Mouse (Mus musculus) neural tube, embryonic 15.5 days (tissue): Measurements from ENCODE around the gene Sntb2. TPM values are rescaled to one million over a fixed set of nuclear protein-coding genes. Genes with fewer than 3 reads are reported as not detected.
"Not testable (repeated sequence)": the region's sequence is repeated elsewhere in the genome, so short reads cannot be mapped to it uniquely, and the experiment has no call there.

Experiments
- ATAC-seq: fragments of 200-750 bp; cut with Nextera tagmentation; 2 replicates; pipeline ENCODE4 v1.8.0; 2017; ENCODE audit warnings: mild to moderate bottlenecking, moderate TSS enrichment, moderate library complexity; ENCODE audit not compliant: low FRiP score
- H3K27ac ChIP-seq: fragments of 300-500 bp; sonication (generic); replicated peaks from 2 replicates; pipeline ENCODE4 v1.5.1; 2015; ENCODE audit warnings: mild to moderate bottlenecking, inconsistent platforms
- H3K27me3 ChIP-seq: fragments of 300-500 bp; sonication (generic); replicated peaks from 2 replicates; pipeline ENCODE4 v1.6.1; 2015; ENCODE audit warnings: inconsistent platforms
- H3K36me3 ChIP-seq: fragments of 300-500 bp; sonication (generic); 2 replicates; pipeline ENCODE4 v1.6.1; 2015; ENCODE audit warnings: inconsistent platforms
- H3K4me1 ChIP-seq: fragments of 300-500 bp; sonication (generic); 2 replicates; pipeline ENCODE4 v1.6.1; 2015; ENCODE audit warnings: inconsistent platforms
- H3K4me2 ChIP-seq: fragments of 300-500 bp; sonication (generic); 2 replicates; pipeline ENCODE4 v1.6.1; 2015; ENCODE audit warnings: inconsistent platforms, mild to moderate bottlenecking, moderate library complexity
- H3K4me3 ChIP-seq: fragments of 300-500 bp; sonication (generic); replicated peaks from 2 replicates; pipeline ENCODE4 v1.5.1; 2015; ENCODE audit warnings: mild to moderate bottlenecking, inconsistent platforms
- H3K9ac ChIP-seq: fragments of 300-500 bp; sonication (generic); replicated peaks from 2 replicates; pipeline ENCODE4 v1.6.1; 2015; ENCODE audit warnings: mild to moderate bottlenecking, inconsistent platforms
- H3K9me3 ChIP-seq: fragments of 300-500 bp; sonication (generic); replicated peaks from 2 replicates; pipeline ENCODE4 v1.6.1; 2016; ENCODE audit warnings: inconsistent platforms
- WGBS: fragments of 180-500 bp; shearing (Covaris S2); methylation state at CpG from one replicate; pipeline ENCODE4 v1.1.7; 2015; ENCODE audit warnings: mixed read lengths; 5-methylcytosine and 5-hydroxymethylcytosine counted together
- polyA plus RNA-seq: library from polyadenylated mRNA; unstranded; fragments of >200 nt; fragmentation: Nextera tagmentation; extraction: Ambion mirVana; gene quantifications from 2 replicates; pipeline ENCODE4 v1.2.1, GENCODE M21; 2015

Gene Sntb2
- polyA plus RNA-seq, 1 experiment from 2014 or later, result 6.6 TPM

DNA sequence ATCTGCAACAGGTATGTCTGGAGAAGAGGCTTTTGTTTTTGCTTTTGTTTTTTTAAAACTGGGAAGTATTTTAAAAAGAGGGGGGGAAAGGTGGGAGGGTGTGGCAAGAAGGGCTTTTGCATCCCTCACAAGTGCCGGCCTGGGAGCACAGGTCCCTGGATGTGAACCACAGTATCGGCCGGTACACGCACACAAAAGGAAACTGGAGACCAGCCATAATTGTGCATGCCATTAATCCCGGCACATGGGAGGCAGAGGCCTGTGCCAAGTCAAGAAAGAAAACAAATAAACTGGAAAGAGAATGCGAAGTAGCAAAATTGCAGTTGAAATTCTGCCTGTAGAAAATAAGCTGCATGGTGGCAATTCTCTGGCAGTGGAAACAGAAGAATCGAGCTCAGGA is 27.3 kb upstream of the Sntb2 start:
- peaks cover 74% of the 10 kb centered on the region for H3K36me3 ChIP-seq
- no peak for ATAC-seq
- no peak overlapping the region for H3K4me3 ChIP-seq
- 86% methylated on average over 7 of the region's 7 CpGs for WGBS
- H3K9ac ChIP-seq, result no peak overlapping the region
- H3K9me3 ChIP-seq, result no peaks in the 10 kb centered on the region
- H3K27me3 ChIP-seq, result no peaks in the 10 kb centered on the region
- H3K4me2 ChIP-seq, result no peak overlapping the region
- H3K4me1 ChIP-seq, result no peaks in the 10 kb centered on the region
- H3K27ac ChIP-seq, result no peak overlapping the region

DNA sequence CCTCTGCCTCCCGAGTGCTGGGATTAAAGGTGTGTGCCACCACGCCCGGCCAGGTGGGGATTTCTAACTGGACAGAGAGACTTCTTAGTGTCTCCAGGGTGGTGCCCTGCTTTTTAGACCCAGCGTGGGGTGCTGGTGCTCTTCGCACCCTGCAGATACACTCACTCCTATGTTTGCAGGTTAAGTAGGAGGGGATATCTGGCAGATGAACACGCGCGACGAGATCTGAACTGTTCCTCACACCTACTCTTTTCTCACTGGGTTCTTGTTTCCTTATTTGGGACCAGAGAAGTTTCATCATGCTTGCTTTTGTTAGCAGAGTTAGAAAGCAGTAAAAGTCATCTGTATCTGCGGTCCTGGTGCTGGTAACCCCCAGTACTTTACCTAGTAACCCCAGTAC is 21.9 kb upstream of the Sntb2 start:
- no peak overlapping the region for H3K27ac ChIP-seq
- H3K4me3 ChIP-seq, result no peak overlapping the region
- no peak overlapping the region for H3K4me2 ChIP-seq
- H3K27me3 ChIP-seq, result no peaks in the 10 kb centered on the region
- no peak overlapping the region for H3K9ac ChIP-seq
- H3K4me1 ChIP-seq, result no peaks in the 10 kb centered on the region
- H3K9me3 ChIP-seq, result no peaks in the 10 kb centered on the region
- 97% methylated on average over 10 of the region's 10 CpGs for WGBS
- ATAC-seq, result no peak
- H3K36me3 ChIP-seq, result peaks cover 73% of the 10 kb centered on the region

DNA sequence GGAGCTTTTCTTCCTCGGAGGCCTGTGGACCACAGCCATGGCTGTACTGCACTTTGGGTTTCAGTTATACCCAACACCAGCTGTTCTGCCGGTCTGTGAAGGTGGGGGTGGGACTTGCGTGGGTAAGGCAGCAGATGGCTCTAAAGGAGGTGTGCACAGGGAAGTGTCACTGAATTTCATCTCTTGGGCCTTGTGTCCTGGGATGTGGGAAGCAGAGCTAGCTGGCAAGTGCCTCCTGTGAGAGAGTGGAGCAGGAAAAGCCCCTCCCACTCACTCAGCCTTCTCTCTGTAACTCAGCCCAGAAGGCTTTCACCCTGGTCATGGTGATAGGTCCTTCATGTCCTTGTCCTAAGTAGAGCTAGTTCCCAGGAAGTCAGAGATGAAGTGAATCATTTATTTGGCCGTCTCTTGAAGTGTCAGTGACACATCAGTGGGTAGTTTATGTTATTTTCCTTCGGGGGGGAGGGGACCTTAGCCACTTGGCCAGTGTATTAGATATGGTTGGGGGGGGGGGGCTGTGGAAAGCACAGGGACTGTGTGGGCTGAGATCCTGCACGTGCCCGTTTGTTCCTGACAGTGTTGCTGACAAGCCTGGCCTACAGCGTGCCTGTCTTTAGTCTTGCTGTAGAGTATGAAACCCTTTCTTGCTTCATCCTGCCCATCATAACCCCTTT is 15.7 kb upstream of the Sntb2 start:
- H3K4me3 ChIP-seq, result no peak overlapping the region
- no peak overlapping the region for H3K27ac ChIP-seq
- ATAC-seq, result no peak
- H3K36me3 ChIP-seq, result peaks cover 78% of the 10 kb centered on the region
- no peaks in the 10 kb centered on the region for H3K27me3 ChIP-seq
- H3K4me1 ChIP-seq, result no peaks in the 10 kb centered on the region
- WGBS, result 91% methylated on average over 8 of the region's 8 CpGs
- no peaks in the 10 kb centered on the region for H3K9me3 ChIP-seq
- H3K4me2 ChIP-seq, result no peak overlapping the region
- no peak overlapping the region for H3K9ac ChIP-seq

DNA sequence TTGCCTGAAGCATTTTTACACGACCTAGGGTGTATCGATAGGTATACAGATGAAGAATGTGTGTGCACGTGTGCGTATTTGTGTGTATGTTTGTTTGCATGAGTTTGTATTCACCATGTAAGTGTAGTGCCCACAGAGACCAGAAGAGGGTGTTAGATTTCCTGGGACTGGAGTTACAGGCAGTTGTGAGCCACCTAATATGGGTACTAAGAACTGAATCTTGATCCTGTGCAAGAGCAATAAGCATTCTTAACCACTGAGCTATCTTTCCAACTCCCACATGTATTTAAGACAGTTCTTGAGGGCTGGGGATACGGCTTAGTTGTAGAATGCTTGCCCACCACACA is 15.2 kb upstream of the Sntb2 start:
- Histone ChIP-seq H3K4me1 (no peaks in the 10 kb centered on the region), H3K27me3 (no peaks in the 10 kb centered on the region), H3K27ac (no peak overlapping the region), H3K4me2 (no peak overlapping the region), H3K9me3 (no peaks in the 10 kb centered on the region), H3K4me3 (no peak overlapping the region), H3K36me3 (peaks cover 73% of the 10 kb centered on the region), H3K9ac (no peak overlapping the region)
- 99% methylated on average over 5 of the region's 5 CpGs for WGBS
- ATAC-seq, result no peak

DNA sequence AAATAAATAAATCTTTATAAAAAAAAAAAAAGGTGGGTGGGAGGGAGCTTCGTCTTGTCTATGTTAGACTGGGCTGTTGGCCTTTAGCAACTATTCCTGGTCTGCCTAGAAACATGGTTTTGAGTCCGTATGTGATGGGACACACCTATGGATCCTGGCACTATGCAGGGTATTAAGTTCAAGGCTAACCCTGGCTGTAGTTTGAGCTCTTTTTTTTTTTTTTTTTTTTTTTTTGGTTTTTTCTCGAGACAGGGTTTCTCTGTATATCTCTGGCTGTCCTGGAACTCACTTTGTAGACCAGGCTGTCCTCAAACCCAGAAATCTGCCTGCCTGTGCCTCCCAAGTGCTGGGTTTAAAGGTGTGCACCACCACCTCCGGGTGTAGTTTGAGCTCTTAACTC is 11.5 kb upstream of the Sntb2 start:
- Histone ChIP-seq H3K9me3 (no peaks in the 10 kb centered on the region), H3K4me1 (no peaks in the 10 kb centered on the region), H3K4me2 (no peak overlapping the region), H3K9ac (no peak overlapping the region), H3K4me3 (no peak overlapping the region), H3K27ac (no peak overlapping the region), H3K27me3 (no peaks in the 10 kb centered on the region), H3K36me3 (peaks cover 37% of the 10 kb centered on the region)
- WGBS, result 93% methylated on average over 4 of the region's 4 CpGs
- ATAC-seq, result no peak

DNA sequence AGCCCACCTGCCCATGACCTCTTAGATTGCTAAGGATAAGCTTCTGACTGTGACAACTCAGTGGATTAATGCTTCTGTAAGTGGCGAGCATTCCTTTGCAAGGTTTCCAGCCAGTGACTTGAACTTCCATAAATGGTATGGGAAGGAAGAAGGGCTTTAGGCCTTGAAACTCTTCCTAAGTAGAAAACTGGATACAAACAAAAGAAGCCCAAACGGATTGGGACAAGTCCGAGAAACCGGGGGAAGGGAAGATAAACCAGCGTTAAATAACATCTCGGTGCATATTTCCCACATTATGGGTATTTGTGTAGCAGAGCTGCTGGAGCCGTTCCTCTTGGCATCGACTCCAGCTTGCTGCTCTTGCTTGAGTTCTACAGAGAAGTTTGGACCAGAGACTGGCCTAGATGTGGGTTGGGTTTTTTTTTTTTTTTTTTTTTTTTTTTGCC is 10.6 kb upstream of the Sntb2 start:
- no peak overlapping the region for H3K9ac ChIP-seq
- no peak for ATAC-seq

DNA sequence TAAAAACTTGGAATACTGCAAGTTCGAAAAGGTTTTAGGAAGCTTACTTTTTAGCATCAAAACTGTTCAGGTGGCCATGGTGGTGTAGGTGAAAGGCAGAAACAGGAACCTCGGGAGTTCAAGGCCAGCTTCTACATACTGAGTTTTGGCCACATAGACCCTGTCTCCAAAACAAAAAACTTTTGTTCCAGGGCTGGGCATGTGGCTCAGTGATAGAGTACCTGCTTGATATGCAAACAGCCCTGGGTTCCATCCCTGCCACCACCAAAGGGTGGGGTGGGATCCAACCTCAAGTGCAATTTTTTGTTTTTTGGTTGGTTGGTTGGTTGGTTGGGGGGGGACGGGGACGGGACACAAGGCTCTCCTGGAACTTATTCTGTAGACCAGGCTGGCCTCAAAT is 10.1 kb upstream of the Sntb2 start:
- no peak overlapping the region for H3K4me2 ChIP-seq
- peaks cover 24% of the 10 kb centered on the region for H3K36me3 ChIP-seq
- H3K4me3 ChIP-seq, result no peak overlapping the region
- WGBS, result 94% methylated on average over 4 of the region's 4 CpGs
- H3K27me3 ChIP-seq, result no peaks in the 10 kb centered on the region
- no peaks in the 10 kb centered on the region for H3K4me1 ChIP-seq
- no peaks in the 10 kb centered on the region for H3K9me3 ChIP-seq
- no peak overlapping the region for H3K27ac ChIP-seq
- no peak overlapping the region for H3K9ac ChIP-seq
- no peak for ATAC-seq

More for the DNA sequence above, 10.6 kb upstream of the Sntb2 start:
- Histone ChIP-seq H3K27ac (no peak overlapping the region), H3K4me2 (no peak overlapping the region), H3K4me3 (no peak overlapping the region), H3K36me3 (peaks cover 29% of the 10 kb centered on the region), H3K9me3 (no peaks in the 10 kb centered on the region), H3K27me3 (no peaks in the 10 kb centered on the region), H3K4me1 (no peaks in the 10 kb centered on the region)
- 90% methylated on average over 8 of the region's 8 CpGs for WGBS

DNA sequence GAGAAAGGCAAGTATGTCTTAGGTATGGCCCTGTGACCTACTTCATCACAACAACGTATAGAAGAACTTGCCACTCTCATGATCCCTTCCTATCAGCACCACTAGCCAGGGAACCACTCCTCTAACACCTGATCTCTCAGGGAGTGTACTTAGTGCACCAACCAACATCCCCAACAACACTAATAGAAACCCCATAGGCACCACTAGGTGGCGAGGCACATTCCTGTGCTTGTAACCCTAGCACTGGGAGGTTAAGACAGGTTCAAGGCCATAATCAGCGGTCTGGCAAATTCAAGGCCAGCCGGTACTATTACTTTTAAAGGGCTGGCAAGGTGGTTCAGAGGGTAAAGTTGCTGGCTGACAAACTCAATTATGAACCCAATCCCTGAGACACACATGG is 8.3 kb upstream of the Sntb2 start:
- 55% methylated on average over 4 of the region's 4 CpGs for WGBS
- no peaks in the 10 kb centered on the region for H3K9me3 ChIP-seq
- H3K27ac ChIP-seq, result no peak overlapping the region
- H3K4me3 ChIP-seq, result no peak overlapping the region
- no peak overlapping the region for H3K4me2 ChIP-seq
- H3K36me3 ChIP-seq, result peaks cover 14% of the 10 kb centered on the region
- peaks cover 8% of the 10 kb centered on the region for H3K27me3 ChIP-seq
- no peak for ATAC-seq
- peaks cover 4% of the 10 kb centered on the region for H3K4me1 ChIP-seq
- H3K9ac ChIP-seq, result no peak overlapping the region

DNA sequence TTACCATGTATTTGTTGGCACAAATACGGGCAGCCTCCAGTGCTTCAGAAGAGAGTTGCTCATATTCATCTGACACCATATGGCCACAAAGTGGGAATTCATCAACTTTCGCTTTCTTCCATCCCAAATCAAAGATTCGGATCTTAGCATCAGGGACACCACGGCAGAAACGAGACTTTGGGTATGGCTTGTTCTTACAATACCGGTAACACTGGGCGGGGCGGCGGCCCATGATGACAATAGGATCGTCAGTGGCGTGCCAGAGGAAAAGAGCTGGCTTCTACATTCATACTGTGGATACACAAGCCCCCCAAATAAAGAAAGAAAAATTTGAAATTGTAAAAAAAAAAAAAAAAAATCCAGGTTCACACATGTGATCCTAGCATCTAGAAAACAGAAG is 7.4 kb upstream of the Sntb2 start:
- H3K4me2 ChIP-seq, H3K27ac ChIP-seq, H3K9me3 ChIP-seq, H3K36me3 ChIP-seq, ATAC-seq, H3K4me3 ChIP-seq, H3K9ac ChIP-seq: not testable (repeated sequence)
- WGBS, result 90% methylated on average over 11 of the region's 11 CpGs
- peaks cover 12% of the 10 kb centered on the region for H3K4me1 ChIP-seq
- peaks cover 11% of the 10 kb centered on the region for H3K27me3 ChIP-seq

DNA sequence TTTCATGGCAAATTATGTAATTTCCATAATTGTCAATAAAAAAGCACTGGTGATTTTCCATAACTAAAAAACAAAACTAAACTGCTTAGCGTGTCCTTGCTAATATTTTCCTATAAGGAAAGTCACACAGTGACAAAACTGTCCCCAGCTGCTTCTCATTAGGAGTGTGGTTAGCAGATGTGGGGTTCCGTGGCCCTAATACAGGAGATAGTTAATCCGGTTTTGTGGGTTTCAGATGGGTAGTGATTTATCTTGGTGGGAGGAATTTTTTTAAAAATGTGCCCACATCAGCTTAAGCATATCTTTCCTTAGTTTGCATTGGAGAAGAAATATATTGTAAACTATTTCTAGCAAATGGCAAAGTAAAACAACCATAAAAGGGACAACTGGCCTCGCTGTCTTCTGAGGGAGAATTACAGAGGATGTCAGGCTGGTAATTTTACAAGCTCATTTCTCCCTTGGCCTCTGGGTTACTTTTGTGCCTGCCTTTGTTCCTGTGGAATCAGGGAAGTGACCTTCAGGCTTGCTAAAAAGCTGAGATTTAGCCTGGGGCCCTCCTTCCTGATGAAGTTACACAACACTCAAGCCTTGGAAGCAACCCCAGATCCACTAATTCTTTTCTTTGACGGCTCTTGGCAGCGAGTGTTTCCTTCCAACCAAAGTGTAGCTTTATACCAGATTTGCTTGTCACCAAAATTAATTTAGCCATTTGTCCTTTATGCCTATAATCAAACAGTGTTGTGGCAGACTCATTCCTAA is 6.2 kb upstream of the Sntb2 start:
- Histone ChIP-seq H3K27ac (no peak overlapping the region), H3K4me2 (no peak overlapping the region), H3K9ac (no peak overlapping the region), H3K9me3 (no peaks in the 10 kb centered on the region), H3K4me3 (no peak overlapping the region), H3K36me3 (no peaks in the 10 kb centered on the region), H3K27me3 (peaks cover 19% of the 10 kb centered on the region), H3K4me1 (peaks cover 12% of the 10 kb centered on the region)
- 48% methylated on average over 6 of the region's 6 CpGs for WGBS
- ATAC-seq, result no peak

DNA sequence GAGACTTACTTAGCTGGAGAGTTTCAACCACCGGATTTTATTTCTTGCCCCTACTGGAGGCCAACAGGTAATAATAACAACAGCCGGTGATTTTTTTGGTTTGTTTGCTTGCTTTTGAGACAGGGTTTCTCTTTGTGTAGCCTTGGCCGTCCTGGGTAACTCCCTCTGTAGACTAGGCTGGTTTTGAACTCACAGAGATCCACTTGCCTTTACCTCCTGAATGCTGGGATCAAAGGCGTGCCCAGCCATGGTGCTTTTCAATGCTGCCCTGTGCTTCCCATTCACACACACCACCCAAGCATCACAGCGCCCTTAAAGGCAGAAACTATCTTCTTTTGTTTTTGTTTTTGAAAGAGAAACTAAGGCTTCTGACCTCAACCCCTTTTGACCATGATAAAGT is 5.6 kb upstream of the Sntb2 start:
- no peaks in the 10 kb centered on the region for H3K9me3 ChIP-seq
- no peak overlapping the region for H3K4me2 ChIP-seq
- H3K36me3 ChIP-seq, result no peaks in the 10 kb centered on the region
- H3K27me3 ChIP-seq, result peaks cover 20% of the 10 kb centered on the region
- H3K4me1 ChIP-seq, result peaks cover 12% of the 10 kb centered on the region
- no peak overlapping the region for H3K4me3 ChIP-seq
- 80% methylated on average over 5 of the region's 5 CpGs for WGBS
- H3K9ac ChIP-seq, result no peak overlapping the region
- no peak overlapping the region for H3K27ac ChIP-seq
- ATAC-seq, result no peak

DNA sequence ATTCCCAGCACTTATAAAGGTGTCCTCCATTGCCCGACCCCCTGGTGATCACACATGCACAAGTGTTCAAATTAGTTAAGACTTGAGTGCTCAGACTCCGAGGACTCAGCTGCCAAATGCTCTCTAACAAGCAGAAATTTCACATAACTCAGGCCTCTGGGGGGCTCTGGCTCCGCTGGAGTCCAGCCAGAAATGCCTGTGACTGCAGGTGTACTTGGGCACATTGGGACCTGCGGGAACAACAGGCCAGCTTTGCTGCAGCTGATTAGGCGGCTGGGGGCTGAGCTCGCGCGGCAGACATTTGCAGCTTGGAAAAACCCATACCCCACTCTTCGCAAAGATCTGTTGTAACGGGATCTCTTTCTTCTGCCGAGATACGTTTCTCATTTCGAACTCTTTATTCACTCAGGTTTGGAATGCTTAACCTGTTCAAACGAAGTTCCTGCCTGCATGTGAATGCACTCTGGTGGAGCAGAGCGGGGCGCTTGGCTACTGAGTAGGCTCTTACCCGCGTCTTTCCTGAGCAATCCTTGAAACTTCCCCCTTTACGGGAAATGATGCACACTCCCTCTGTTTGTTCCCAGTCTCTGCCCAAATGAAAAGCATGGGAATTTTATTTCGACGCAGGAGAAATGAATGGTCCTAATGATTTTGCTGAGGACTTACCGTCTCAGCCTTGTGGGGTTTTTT is 3.0 kb upstream of the Sntb2 start:
- no peaks in the 10 kb centered on the region for H3K36me3 ChIP-seq
- H3K4me1 ChIP-seq, result peaks cover 26% of the 10 kb centered on the region
- peak overlapping the region; percentile 54 for H3K4me2 ChIP-seq
- H3K4me3 ChIP-seq, result peak overlapping the region; percentile 14
- no peak overlapping the region; the same call in 1 of the 2 replicates for H3K9ac ChIP-seq
- peaks cover 20% of the 10 kb centered on the region for H3K27me3 ChIP-seq
- ATAC-seq, result no peak
- 12% methylated on average over 22 of the region's 22 CpGs for WGBS
- no peaks in the 10 kb centered on the region for H3K9me3 ChIP-seq
- no peak overlapping the region for H3K27ac ChIP-seq
